Mouse (Mus musculus) heart, postnatal 4 days (tissue): ENCODE measurements around the gene Nudc. TPM values are rescaled to one million over a fixed set of nuclear protein-coding genes. Genes with fewer than 3 reads are reported as not detected.
"Not testable (repeated sequence)": the region's sequence is repeated elsewhere in the genome, so short reads cannot be mapped to it uniquely, and the experiment has no call there.

Source experiments
- DNase-seq: peaks from one replicate; pipeline ENCODE4 v3.0.0; 2021
- total RNA-seq, 2 experiments: library from RNA; stranded (reverse); gene quantifications; 2 replicates each; pipeline ENCODE4 v1.2.3; 2021

Nudc gene
- total RNA-seq, 2 experiments from 2014 or later, result 89.3 to 90.2 TPM

GRCm38 (mm10) chr4:133536081-133536480 is 9.7 kb downstream of the Nudc start:
- no peak for DNase-seq

- no peak for DNase-seq
Measured at GRCm38 (mm10) chr4:133532777-133533176, 13.0 kb downstream of the Nudc start.

- DNase-seq, result no peak
Measured at GRCm38 (mm10) chr4:133527788-133528187, 18.0 kb downstream of the Nudc start.

- DNase-seq, result no peak
Measured at GRCm38 (mm10) chr4:133521502-133521901, 24.3 kb downstream of the Nudc start.

- DNase-seq, result no peak
Measured at GRCm38 (mm10) chr4:133519369-133519665, 26.5 kb downstream of the Nudc start.

GRCm38 (mm10) chr4:133518601-133519368 is 27.0 kb downstream of the Nudc start, which contains the start of gene Kdf1:
Gene Kdf1, plus strand, starts transcription at chr4:133518963.
- no peak for DNase-seq

- peak; percentile 80 for DNase-seq
Measured at GRCm38 (mm10) chr4:133512972-133513371, 32.8 kb downstream of the Nudc start.

GRCm38 (mm10) chr4:133512511-133512910 is 33.3 kb downstream of the Nudc start:
- not testable (repeated sequence) for DNase-seq

GRCm38 (mm10) chr4:133511050-133511449 is 34.7 kb downstream of the Nudc start:
- DNase-seq, result no peak

- no peak for DNase-seq
Measured at GRCm38 (mm10) chr4:133508990-133509389, 36.8 kb downstream of the Nudc start.

GRCm38 (mm10) chr4:133506573-133506972 is 39.2 kb downstream of the Nudc start:
- no peak for DNase-seq

GRCm38 (mm10) chr4:133504755-133505485 is 40.9 kb downstream of the Nudc start:
- no peak for DNase-seq

- no peak for DNase-seq
Measured at GRCm38 (mm10) chr4:133504300-133504699, 41.5 kb downstream of the Nudc start.

GRCm38 (mm10) chr4:133501514-133501913 is 44.3 kb downstream of the Nudc start:
- no peak for DNase-seq

- DNase-seq, result peak; percentile 73
Measured at GRCm38 (mm10) chr4:133498160-133498724, 47.6 kb downstream of the Nudc start, which contains the start of gene Trnp1. Gene Trnp1, minus strand, starts transcription at chr4:133498550.

- DNase-seq, result no peak
Measured at GRCm38 (mm10) chr4:133497461-133498159, 48.2 kb downstream of the Nudc start.

- DNase-seq, result no peak
Measured at GRCm38 (mm10) chr4:133496738-133497445, 48.9 kb downstream of the Nudc start.

- peak; percentile 76 for DNase-seq
Measured at GRCm38 (mm10) chr4:133495711-133496110, 50.1 kb downstream of the Nudc start.

- no peak for DNase-seq
Measured at GRCm38 (mm10) chr4:133494867-133495266, 50.9 kb downstream of the Nudc start.

GRCm38 (mm10) chr4:133494432-133494831 is 51.4 kb downstream of the Nudc start:
- peak; percentile 96 for DNase-seq

- no peak for DNase-seq
Measured at GRCm38 (mm10) chr4:133493895-133494294, 51.9 kb downstream of the Nudc start.

GRCm38 (mm10) chr4:133491800-133492199 is 54.0 kb downstream of the Nudc start:
- peak; percentile 76 for DNase-seq
